Mouse (Mus musculus): ENCODE results near the gene Gpr87. TPM values are rescaled to one million over a fixed set of nuclear protein-coding genes. Genes with fewer than 3 reads are reported as not detected.

The Gpr87 gene
- polyA plus RNA-seq, 1 experiment, result not detected

DNA sequence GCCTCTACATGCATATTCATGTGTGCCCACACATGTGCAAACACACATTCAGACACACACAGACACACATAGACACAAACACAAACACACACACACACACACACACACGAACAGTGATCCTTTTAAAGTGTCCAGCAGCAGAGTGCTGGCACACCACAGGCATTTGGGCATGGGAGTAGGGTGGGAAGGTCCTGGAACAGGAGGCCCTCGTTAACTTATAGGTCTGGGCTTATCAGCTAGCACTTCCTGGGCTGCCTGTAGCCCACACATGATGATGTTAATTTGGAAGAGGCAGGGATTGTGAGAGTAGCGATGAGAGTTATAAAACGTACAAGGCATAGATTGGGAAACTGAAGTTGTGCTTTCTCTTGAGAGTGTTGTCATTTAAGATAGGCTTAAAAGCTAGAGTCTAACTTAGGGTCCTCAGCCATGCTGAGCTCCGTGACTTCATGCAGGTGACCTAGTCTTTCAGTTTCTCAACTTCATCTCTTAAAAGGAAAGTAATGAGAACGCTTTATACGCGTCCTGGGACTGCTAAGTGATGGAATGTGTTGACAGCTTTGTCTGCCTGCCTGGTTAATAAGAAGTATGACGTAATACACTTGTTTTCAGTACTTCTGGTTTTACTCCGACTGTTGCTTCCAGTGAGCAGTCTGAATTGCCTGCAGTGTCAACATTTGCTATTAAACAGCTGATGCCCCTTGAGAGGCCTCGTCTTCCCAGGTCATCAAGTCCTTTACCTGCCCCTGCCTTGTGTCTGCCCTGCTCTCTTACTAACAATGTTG is 10.0 kb upstream of the Gpr87 start:
- Histone ChIP-seq H3K79me2 (ENCODE audit: control insufficient read depth, insufficient read depth) (no peaks in the 10 kb centered on the region), H3ac (ENCODE audit: control insufficient read depth, insufficient read length, low read depth) (no peak overlapping the region), H3K27me3 (ENCODE audit: control insufficient read depth, insufficient read depth, insufficient read length) (no peaks in the 10 kb centered on the region), H3K36me3 (ENCODE audit: control insufficient read depth, insufficient read depth) (no peaks in the 10 kb centered on the region), H3K4me3 (ENCODE audit: insufficient read depth, poor library complexity, severe bottlenecking) (no peak overlapping the region), H3K79me3 (ENCODE audit: low read depth) (no peaks in the 10 kb centered on the region)
- TF ChIP-seq MYOD1 (IDR thresholded peaks at IDR 0.05; ENCODE audit: control insufficient read depth, insufficient read length, low read depth) (no peak), FOSL1 (IDR thresholded peaks at IDR 0.05; ENCODE audit: insufficient read depth, low read length, poor library complexity, severe bottlenecking) (no peak), CTCF (IDR thresholded peaks at IDR 0.05; ENCODE audit: control insufficient read depth, insufficient read depth, insufficient read length) (no peak)

DNA sequence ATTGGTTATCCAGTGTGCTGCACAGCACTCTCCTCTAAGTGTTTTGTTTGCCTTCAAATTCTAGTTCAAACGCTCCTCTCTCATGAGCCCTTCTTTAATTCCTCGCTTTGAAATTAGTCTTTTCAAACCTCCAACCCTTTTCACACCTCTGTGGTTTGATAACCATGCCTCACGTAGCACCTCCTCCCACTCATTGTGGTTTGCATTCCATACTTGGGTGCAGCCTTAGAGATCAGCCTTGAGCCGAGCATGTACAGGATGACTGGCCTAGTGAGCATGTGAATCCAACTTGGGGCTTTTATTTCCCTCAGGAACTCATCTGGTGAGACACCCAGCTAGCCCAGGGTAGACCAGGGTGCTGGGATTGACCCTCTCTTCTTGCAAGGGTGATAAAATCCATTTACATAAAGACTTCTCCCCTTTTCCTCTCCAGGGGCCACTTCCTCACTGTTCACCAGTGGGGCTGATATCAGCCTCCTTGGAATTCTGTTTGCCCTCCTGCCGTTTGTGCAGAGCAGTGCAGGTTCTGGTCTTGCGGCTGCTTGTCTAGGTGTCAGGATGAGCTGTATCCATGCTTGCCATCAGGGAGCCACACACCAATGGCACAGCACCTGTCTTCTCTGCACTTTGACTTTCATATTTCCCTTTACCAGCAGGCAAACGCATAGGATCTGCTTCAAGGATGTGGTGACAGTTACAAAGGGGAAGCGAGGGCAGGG is 9.1 kb upstream of the Gpr87 start:
- Histone ChIP-seq H3K79me2 (ENCODE audit: control insufficient read depth, insufficient read depth) (no peaks in the 10 kb centered on the region), H3K79me3 (ENCODE audit: low read depth) (no peaks in the 10 kb centered on the region), H3ac (ENCODE audit: control insufficient read depth, insufficient read length, low read depth) (no peak overlapping the region), H3K36me3 (ENCODE audit: control insufficient read depth, insufficient read depth) (no peaks in the 10 kb centered on the region), H3K27me3 (ENCODE audit: control insufficient read depth, insufficient read depth, insufficient read length) (no peaks in the 10 kb centered on the region), H3K4me3 (ENCODE audit: insufficient read depth, poor library complexity, severe bottlenecking) (no peak overlapping the region)
- TF ChIP-seq USF1 (IDR thresholded peaks at IDR 0.05; ENCODE audit: low read depth) (no peak), MAX (IDR thresholded peaks at IDR 0.05) (no peak), MYOG (IDR thresholded peaks at IDR 0.05; ENCODE audit: control insufficient read depth, extremely low read depth, insufficient read length) (no peak), FOSL1 (IDR thresholded peaks at IDR 0.05; ENCODE audit: insufficient read depth, low read length, poor library complexity, severe bottlenecking) (no peak), CEBPB (IDR thresholded peaks at IDR 0.05; ENCODE audit: low read depth) (no peak), MYOD1 (IDR thresholded peaks at IDR 0.05; ENCODE audit: control insufficient read depth, insufficient read length, low read depth) (no peak), CTCF (IDR thresholded peaks at IDR 0.05; ENCODE audit: control insufficient read depth, insufficient read depth, insufficient read length) (no peak)

DNA sequence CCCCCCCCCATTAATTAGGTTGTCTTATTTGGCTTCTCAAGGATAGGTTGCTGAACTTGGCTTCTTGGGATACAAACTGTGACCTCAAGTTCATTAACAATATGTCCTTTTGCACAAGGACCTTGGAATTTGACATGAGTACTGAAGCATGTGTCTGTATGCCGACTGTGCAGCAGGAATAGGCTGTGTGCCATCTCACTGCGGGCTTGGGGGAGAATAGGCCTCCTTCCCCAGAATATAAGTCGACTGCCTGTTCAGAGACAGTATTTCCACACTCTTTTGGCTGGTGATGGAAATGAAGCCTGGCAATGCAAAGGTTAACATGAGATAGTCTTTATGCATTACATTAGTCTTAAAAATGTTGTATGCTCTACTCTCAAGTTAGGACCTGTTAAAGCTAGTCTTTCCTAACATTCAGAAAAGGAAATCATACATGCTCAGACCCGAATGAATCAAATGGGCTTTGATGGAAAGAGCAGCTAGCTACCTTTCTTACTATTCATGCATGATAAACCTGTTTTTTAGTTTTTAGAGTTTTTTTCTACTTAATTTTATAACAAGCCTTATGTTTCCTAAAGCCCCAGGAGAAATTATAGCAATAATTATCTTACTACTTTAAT is 2.5 kb upstream of the Gpr87 start:
- Histone ChIP-seq H3K79me2 (ENCODE audit: control insufficient read depth, insufficient read depth) (no peaks in the 10 kb centered on the region), H3K79me3 (ENCODE audit: low read depth) (no peaks in the 10 kb centered on the region), H3K27me3 (ENCODE audit: control insufficient read depth, insufficient read depth, insufficient read length) (no peaks in the 10 kb centered on the region), H3ac (ENCODE audit: control insufficient read depth, insufficient read length, low read depth) (no peak overlapping the region), H3K4me3 (ENCODE audit: insufficient read depth, poor library complexity, severe bottlenecking) (no peak overlapping the region), H3K36me3 (ENCODE audit: control insufficient read depth, insufficient read depth) (no peaks in the 10 kb centered on the region)
- TF ChIP-seq USF1 (IDR thresholded peaks at IDR 0.05; ENCODE audit: low read depth) (no peak), CTCF (IDR thresholded peaks at IDR 0.05; ENCODE audit: control insufficient read depth, insufficient read depth, insufficient read length) (no peak), MYOG (IDR thresholded peaks at IDR 0.05; ENCODE audit: control insufficient read depth, extremely low read depth, insufficient read length) (no peak), FOSL1 (IDR thresholded peaks at IDR 0.05; ENCODE audit: insufficient read depth, low read length, poor library complexity, severe bottlenecking) (no peak), MYOD1 (IDR thresholded peaks at IDR 0.05; ENCODE audit: control insufficient read depth, insufficient read length, low read depth) (no peak), CEBPB (IDR thresholded peaks at IDR 0.05; ENCODE audit: low read depth) (no peak), MAX (IDR thresholded peaks at IDR 0.05) (no peak)

DNA sequence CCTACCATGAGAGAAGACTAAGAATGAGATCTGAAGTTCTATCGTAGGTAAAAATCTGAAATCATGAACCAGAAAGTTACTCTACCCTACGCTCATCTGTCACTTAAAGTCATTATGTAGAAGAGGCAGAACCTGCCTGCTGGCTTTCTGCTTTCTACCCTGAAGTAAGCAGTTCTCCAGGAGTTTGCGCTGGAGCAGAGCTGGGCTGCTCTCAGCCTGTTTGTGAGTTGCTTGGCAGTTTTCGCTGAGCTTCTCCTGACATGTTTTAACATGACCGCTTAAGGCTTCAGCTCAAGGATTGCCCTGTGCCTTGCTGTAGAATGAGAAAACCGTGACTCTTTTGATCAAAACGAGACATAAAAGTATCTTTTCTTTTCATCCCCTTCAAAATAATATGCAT is 805 bp downstream of the Gpr87 start:
- TF ChIP-seq CEBPB (IDR thresholded peaks at IDR 0.05; ENCODE audit: low read depth) (no peak), CTCF (IDR thresholded peaks at IDR 0.05; ENCODE audit: control insufficient read depth, insufficient read depth, insufficient read length) (no peak), MYOD1 (IDR thresholded peaks at IDR 0.05; ENCODE audit: control insufficient read depth, insufficient read length, low read depth) (no peak), MAX (IDR thresholded peaks at IDR 0.05) (no peak), MYOG (IDR thresholded peaks at IDR 0.05; ENCODE audit: control insufficient read depth, extremely low read depth, insufficient read length) (no peak), FOSL1 (IDR thresholded peaks at IDR 0.05; ENCODE audit: insufficient read depth, low read length, poor library complexity, severe bottlenecking) (no peak), USF1 (IDR thresholded peaks at IDR 0.05; ENCODE audit: low read depth) (no peak)
- Histone ChIP-seq H3K36me3 (ENCODE audit: control insufficient read depth, insufficient read depth) (no peaks in the 10 kb centered on the region), H3K79me2 (ENCODE audit: control insufficient read depth, insufficient read depth) (no peaks in the 10 kb centered on the region), H3ac (ENCODE audit: control insufficient read depth, insufficient read length, low read depth) (no peak overlapping the region), H3K79me3 (ENCODE audit: low read depth) (no peaks in the 10 kb centered on the region), H3K27me3 (ENCODE audit: control insufficient read depth, insufficient read depth, insufficient read length) (no peaks in the 10 kb centered on the region), H3K4me3 (ENCODE audit: insufficient read depth, poor library complexity, severe bottlenecking) (no peak overlapping the region)

DNA sequence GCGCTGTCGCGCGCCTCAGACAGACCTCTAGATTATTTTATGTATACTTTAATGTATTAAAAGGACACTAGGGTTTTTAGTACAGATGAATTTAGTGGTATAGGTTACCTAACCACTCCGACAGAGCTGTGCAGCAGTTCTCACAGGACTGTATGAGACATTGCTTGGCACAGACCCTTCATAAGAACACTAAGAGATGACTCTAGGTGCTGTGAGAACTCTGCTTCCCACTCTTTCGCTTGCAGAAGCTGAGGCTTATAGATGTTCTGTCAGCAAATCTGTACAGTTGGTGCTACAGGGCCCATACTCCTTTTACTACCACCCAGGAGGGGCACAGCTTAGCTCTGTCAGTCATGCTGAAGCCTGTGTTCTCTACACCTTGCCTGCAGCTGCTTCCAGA is 3.2 kb downstream of the Gpr87 start:
- Histone ChIP-seq H3K27me3 (ENCODE audit: control insufficient read depth, insufficient read depth, insufficient read length) (no peaks in the 10 kb centered on the region), H3K4me3 (ENCODE audit: insufficient read depth, poor library complexity, severe bottlenecking) (no peak overlapping the region), H3ac (ENCODE audit: control insufficient read depth, insufficient read length, low read depth) (no peak overlapping the region), H3K79me3 (ENCODE audit: low read depth) (no peaks in the 10 kb centered on the region), H3K79me2 (ENCODE audit: control insufficient read depth, insufficient read depth) (no peaks in the 10 kb centered on the region), H3K36me3 (ENCODE audit: control insufficient read depth, insufficient read depth) (no peaks in the 10 kb centered on the region)
- TF ChIP-seq FOSL1 (IDR thresholded peaks at IDR 0.05; ENCODE audit: insufficient read depth, low read length, poor library complexity, severe bottlenecking) (no peak), CTCF (IDR thresholded peaks at IDR 0.05; ENCODE audit: control insufficient read depth, insufficient read depth, insufficient read length) (no peak), MYOD1 (IDR thresholded peaks at IDR 0.05; ENCODE audit: control insufficient read depth, insufficient read length, low read depth) (no peak)

Measured in C2C12 (cell line).